Mouse (Mus musculus) ES-E14 (cell line): ENCODE measurements around the gene Plekhg1.

Experiments used
- CHD2 ChIP-seq: IDR thresholded peaks from 2 replicates; pipeline ENCODE4 v1.6.1; 2014; ENCODE audit warnings: mild to moderate bottlenecking, low read depth, low read length, inconsistent platforms
- HCFC1 ChIP-seq: IDR thresholded peaks from 2 replicates; pipeline ENCODE4 v1.6.1; 2012; ENCODE audit warnings: low read length, inconsistent platforms, borderline replicate concordance; ENCODE audit not compliant: insufficient read depth
- MAFK ChIP-seq: IDR thresholded peaks from 2 replicates; pipeline ENCODE4 v1.6.1; 2014; ENCODE audit warnings: mild to moderate bottlenecking, low read depth, low read length, inconsistent platforms; ENCODE audit not compliant: insufficient read depth
- ZC3H11A ChIP-seq: IDR thresholded peaks from 2 replicates; pipeline ENCODE4 v1.6.1; 2012; ENCODE audit warnings: low read depth, mild to moderate bottlenecking, inconsistent platforms, low read length, borderline replicate concordance

DNA sequence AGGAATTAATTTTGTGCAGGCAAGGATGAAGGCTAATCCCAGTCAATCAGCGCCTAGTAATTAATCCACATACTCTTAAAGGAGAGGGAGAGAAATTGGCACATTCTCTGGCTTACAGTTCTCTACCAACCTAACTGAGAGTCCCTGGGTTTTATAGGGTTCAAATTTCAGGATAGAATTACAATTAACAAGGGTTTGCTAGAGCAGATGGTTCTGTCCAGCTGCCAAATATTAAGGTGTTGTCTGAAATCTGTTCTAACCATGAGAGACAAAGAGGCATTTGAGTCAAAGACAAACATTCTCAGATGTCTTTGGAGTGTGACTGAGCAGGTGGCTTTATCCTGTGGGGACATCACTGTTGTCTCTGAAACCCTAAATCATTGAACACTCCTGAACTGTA is 87.2 kb downstream of the Plekhg1 start:
- TF ChIP-seq CHD2 (no peak), ZC3H11A (no peak), MAFK (no peak), HCFC1 (no peak)
